Mouse (Mus musculus) hindbrain, postnatal 0 days (tissue): Measurements from ENCODE around the gene Aggf1. TPM values are rescaled to one million over a fixed set of nuclear protein-coding genes. Genes with fewer than 3 reads are reported as not detected.

Experiments used
- ATAC-seq: fragments of 200-750 bp; cut with Nextera tagmentation; 2 replicates; pipeline ENCODE4 v1.8.0; 2017; ENCODE audit warnings: mild to moderate bottlenecking, moderate TSS enrichment, moderate library complexity
- DNase-seq: peaks from one replicate; pipeline ENCODE4 v3.0.0-alpha.2; 2015; ENCODE audit warnings: low spot score
- H3K27ac ChIP-seq: fragments of 300-500 bp; sonication (generic); 2 replicates; pipeline ENCODE4 v1.5.1; 2014; ENCODE audit warnings: mild to moderate bottlenecking
- H3K27me3 ChIP-seq: fragments of 300-500 bp; sonication (generic); 2 replicates; pipeline ENCODE4 v1.6.1; 2014; ENCODE audit warnings: low read length, mixed read lengths; ENCODE audit not compliant: insufficient read depth
- H3K36me3 ChIP-seq: fragments of 300-500 bp; sonication (generic); 2 replicates; pipeline ENCODE4 v1.6.1; 2014; ENCODE audit warnings: low read length, mixed read lengths; ENCODE audit not compliant: insufficient read depth
- H3K4me1 ChIP-seq: fragments of 300-500 bp; sonication (generic); 2 replicates; pipeline ENCODE4 v1.6.1; 2014; ENCODE audit warnings: antibody characterized with exemption, low read length, mixed read lengths; ENCODE audit not compliant: insufficient read depth
- H3K4me2 ChIP-seq: fragments of 300-500 bp; sonication (generic); 2 replicates; pipeline ENCODE4 v1.6.1; 2014; ENCODE audit warnings: low read depth, mild to moderate bottlenecking, low read length, moderate library complexity, mixed read lengths
- H3K4me3 ChIP-seq: fragments of 300-500 bp; sonication (generic); 2 replicates; pipeline ENCODE4 v1.5.1; 2014; ENCODE audit warnings: low read length
- H3K9ac ChIP-seq: fragments of 300-500 bp; sonication (generic); replicated peaks from 2 replicates; pipeline ENCODE4 v1.6.1; 2014; ENCODE audit warnings: mild to moderate bottlenecking, low read length, moderate library complexity, mixed read lengths
- H3K9me3 ChIP-seq: fragments of 300-500 bp; sonication (generic); 2 replicates; pipeline ENCODE4 v1.6.1; 2016; ENCODE audit warnings: low read length, mixed read lengths
- CTCF ChIP-seq: IDR thresholded peaks from 2 replicates; pipeline ENCODE4 v1.5.1; 2016; ENCODE audit warnings: antibody characterized with exemption, control low read depth, low read depth
- WGBS: fragments of 180-500 bp; shearing (Covaris S2); extraction: QIAGEN DNeasy Blood & Tissue Kit; methylation state at CpG from one replicate; pipeline ENCODE4 v1.1.7; 2014; 5-methylcytosine and 5-hydroxymethylcytosine counted together
- polyA plus RNA-seq: library from polyadenylated mRNA; unstranded; fragments of >200 nt; fragmentation: Nextera tagmentation; extraction: Ambion mirVana; gene quantifications from 2 replicates; pipeline ENCODE4 v1.2.1, GENCODE M21; 2015
- total RNA-seq: library from RNA; depleted of rRNA; stranded (reverse); fragments of >200 nt; gene quantifications from 2 replicates; pipeline ENCODE4 v1.2.3, GENCODE M21; 2014

Aggf1 gene
- total and polyA plus RNA-seq, 2 experiments from 2014 or later: 23.7 to 29.1 TPM

DNA sequence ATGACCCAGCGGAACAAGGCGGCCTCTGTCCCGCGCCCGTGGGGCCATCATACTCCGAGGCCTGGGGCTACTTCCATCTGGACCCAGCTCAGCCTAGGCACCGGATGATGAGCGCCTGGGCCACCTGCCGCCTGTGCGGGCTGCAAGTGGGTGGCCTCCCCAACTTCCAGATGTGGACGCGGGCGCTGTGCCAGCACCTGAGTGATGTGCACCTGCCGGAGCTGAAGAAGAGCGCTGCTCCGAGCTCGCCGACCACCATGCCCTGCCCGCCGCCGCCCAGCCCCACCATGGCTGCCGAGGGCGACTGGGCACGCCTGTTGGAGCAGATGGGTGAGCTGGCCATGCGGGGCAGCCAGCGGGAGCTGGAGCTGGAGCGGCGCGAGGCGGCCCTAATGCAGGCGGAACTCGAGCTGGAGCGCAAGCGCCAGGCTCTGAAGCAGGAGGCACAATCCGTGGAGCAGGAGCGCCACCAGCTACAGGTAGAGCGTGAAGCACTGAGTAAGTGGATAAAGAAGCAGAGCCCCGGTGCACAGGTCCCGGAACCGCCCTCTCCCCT lies 39.0 kb downstream of the Aggf1 start:
- 0 out of 2 replicates have a peak overlapping the region, but pooled peaks have one; percentile 9 for H3K9ac ChIP-seq
- no peaks in the 10 kb centered on the region for H3K27me3 ChIP-seq
- peaks cover 23% of the 10 kb centered on the region for H3K36me3 ChIP-seq
- peak; percentile 12; the same call in 1 of the 2 replicates for TF ChIP-seq CTCF
- H3K9me3 ChIP-seq: no peaks in the 10 kb centered on the region
- no peaks in the 10 kb centered on the region for H3K4me1 ChIP-seq
- ATAC-seq: peak; percentile 62
- WGBS: 65% methylated on average over 39 of the region's 40 CpGs
- DNase-seq: peak; percentile 44
- H3K27ac ChIP-seq: 0 out of 2 replicates have a peak overlapping the region, but pooled peaks have one; percentile 41
- peak overlapping the region; percentile 18 for H3K4me3 ChIP-seq
- H3K4me2 ChIP-seq: peak overlapping the region; percentile 34

DNA sequence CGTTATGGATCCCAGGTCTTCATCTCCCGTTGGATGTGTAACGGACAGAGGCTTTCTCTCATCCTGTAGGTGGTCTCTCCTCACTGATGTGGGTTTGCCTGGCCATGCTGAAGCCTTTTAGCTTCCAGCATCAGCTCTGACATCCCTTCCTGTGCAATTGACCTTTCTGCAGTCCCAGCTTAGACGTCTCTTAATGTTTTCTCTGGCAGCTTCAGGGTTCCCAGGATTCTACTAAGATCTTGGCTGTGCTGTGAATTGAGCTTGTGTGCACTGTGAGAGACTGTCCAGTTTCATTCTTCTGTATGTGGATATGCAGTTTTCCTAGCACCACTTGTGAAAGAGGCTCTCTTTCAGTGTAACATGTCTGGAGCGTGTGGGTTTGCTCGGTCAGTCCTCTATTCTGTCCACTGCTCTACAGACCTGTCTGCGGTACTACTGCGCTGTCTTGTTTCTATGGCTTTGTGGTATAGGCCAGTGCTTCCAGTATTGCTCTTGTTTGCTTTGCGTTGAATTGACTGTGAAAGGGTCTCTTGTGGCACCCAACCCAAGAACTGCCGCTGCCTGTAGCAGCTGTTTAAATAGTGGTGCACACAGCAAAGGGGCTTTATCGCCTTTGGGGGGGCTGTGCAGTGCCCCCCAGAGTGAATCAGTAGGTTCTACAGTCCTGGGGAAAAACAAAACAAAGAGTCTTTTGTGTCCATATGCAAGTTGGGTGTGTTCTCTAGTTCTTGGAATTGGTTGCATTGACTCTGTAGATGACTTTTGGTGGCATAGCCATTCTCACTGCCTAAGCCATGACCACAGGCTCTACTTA lies 42.9 kb downstream of the Aggf1 start:
- Histone ChIP-seq H3K9me3 (no peaks in the 10 kb centered on the region), H3K4me3 (no peak overlapping the region), H3K27ac (peak overlapping the region; percentile 45; the same call in 1 of the 2 replicates), H3K27me3 (no peaks in the 10 kb centered on the region), H3K9ac (no peak overlapping the region), H3K4me1 (peaks cover 11% of the 10 kb centered on the region; the same call in 1 of the 2 replicates), H3K36me3 (peaks cover 7% of the 10 kb centered on the region; the same call in 1 of the 2 replicates), H3K4me2 (no peak overlapping the region)
- peak; percentile 12 for DNase-seq
- 77% methylated on average over 11 of the region's 11 CpGs for WGBS
- no peak for ATAC-seq
- no peak for TF ChIP-seq CTCF

DNA sequence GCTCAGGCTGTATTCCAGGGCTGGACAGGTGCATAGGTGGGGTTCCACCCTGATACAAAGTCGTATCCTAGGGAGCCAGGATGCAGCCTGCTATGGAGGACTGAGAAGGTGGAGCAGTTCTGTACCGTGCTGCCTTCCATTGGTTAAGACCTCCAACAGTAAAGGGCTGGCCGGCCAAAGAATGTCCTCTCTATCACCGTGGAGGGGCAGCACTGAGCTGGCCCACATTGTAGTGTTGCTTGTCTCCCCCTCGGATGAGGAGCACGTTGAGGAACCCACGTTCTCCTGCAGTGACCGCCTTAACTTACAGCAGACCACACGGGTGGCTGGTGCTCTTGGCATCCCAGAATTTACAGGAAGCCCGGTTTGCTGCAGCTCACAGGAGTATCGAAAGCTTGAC lies 44.6 kb downstream of the Aggf1 start:
- no peak overlapping the region for H3K4me2 ChIP-seq
- 52% methylated on average over 11 of the region's 11 CpGs for WGBS
- no peaks in the 10 kb centered on the region for H3K27me3 ChIP-seq
- H3K9ac ChIP-seq: no peak overlapping the region
- ATAC-seq (no peak), DNase-seq (no peak)
- H3K4me1 ChIP-seq: peaks cover 14% of the 10 kb centered on the region; the same call in 1 of the 2 replicates
- no peak overlapping the region for H3K4me3 ChIP-seq
- no peaks in the 10 kb centered on the region for H3K9me3 ChIP-seq
- no peak overlapping the region for H3K27ac ChIP-seq
- H3K36me3 ChIP-seq: no peaks in the 10 kb centered on the region
- peak; percentile 43 for TF ChIP-seq CTCF

DNA sequence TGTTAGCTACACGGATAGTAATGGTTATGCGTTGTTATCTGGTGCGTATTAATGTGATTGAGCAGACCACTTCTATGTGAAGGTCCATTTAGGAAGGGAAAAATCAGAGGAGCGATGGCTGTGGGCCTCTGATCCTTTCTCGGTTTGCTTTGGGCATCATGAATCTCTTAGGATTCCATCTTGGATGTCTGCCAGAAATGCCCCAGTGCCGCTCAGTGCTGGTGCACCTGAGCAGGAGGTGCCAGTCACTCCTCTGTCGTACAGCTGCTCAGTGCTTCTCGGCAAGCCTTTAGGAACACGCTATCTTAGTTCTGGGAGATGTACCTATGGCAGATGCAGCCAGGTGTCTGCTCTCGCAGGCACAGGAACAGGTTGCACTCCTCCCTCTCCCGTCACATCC lies 46.4 kb downstream of the Aggf1 start:
- H3K27me3 ChIP-seq: no peaks in the 10 kb centered on the region
- no peak overlapping the region for H3K27ac ChIP-seq

DNA sequence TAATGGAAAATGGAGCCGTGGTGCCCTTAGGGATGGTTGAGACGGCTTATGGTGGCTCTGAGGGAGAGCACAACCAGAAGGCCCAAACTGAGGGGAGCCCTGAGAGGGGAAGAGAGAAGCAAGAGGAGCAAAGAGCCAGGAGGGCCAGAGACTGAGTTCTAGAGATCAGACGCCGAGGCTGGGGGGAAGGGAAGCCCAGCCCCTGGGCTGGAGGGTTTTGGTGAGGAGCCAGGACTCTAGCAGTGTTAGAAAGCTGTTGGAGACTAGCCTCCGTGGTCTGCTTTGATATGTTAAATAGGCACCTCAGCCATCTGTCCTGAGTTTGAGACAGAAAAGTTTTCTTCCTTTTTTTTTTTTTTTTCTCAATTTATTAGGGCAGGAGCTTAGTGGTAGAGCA lies 47.8 kb downstream of the Aggf1 start:
- WGBS: 3% methylated on average over 5 of the region's 5 CpGs
- Histone ChIP-seq H3K36me3 (no peaks in the 10 kb centered on the region), H3K9ac (peak overlapping the region; percentile 58), H3K9me3 (no peaks in the 10 kb centered on the region), H3K4me2 (peak overlapping the region; percentile 95), H3K4me3 (peak overlapping the region; percentile 98), H3K27me3 (no peaks in the 10 kb centered on the region), H3K4me1 (peaks cover 14% of the 10 kb centered on the region; the same call in 1 of the 2 replicates), H3K27ac (peak overlapping the region; percentile 99)
- ATAC-seq: no peak
- no peak for TF ChIP-seq CTCF
- DNase-seq: peak; percentile 81

More for the DNA sequence above, 46.4 kb downstream of the Aggf1 start:
- no peaks in the 10 kb centered on the region for H3K9me3 ChIP-seq
- H3K4me2 ChIP-seq: no peak overlapping the region
- WGBS: 61% methylated on average over 11 of the region's 11 CpGs
- TF ChIP-seq CTCF: no peak
- ATAC-seq (no peak), DNase-seq (no peak)
- no peaks in the 10 kb centered on the region for H3K36me3 ChIP-seq
- no peak overlapping the region for H3K9ac ChIP-seq
- no peak overlapping the region for H3K4me3 ChIP-seq
- peaks cover 14% of the 10 kb centered on the region; the same call in 1 of the 2 replicates for H3K4me1 ChIP-seq

DNA sequence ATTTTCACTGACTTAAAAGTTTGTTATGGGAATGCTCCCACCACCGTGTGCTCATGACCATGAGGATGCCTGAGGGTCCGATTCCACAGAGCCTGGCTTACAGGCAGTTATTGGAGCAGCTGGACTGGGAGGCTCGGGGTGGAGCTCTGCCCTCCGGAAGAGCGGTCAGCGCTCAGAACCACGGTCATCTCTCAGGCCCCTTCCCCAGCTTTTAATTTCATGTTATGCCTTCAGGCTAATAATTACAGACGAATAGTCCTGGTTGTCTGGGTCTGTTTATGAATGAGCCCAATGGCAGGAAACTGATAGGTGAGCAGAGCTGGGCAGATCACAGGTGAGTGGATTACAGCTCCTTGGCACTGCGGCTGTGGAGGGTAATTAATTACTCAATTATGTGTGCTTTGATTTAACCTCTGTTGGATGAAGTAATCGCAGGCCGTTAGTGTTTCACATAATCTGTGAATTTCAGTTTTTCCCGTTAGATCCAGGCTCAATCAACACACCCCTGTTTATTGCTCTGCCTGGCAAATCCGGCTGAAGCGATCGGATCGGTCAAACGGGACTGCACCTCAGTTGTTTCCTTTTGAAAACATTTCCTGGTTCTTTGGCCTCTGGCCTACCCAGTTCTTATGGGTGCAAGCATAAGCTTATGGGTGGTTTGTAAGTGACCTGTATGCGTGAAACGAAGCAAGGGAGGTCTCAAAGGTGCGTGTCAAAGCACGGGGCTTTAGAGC lies 48.4 kb downstream of the Aggf1 start:
- H3K4me1 ChIP-seq: peaks cover 14% of the 10 kb centered on the region; the same call in 1 of the 2 replicates
- H3K4me2 ChIP-seq: peak overlapping the region; percentile 95
- DNase-seq: peak; percentile 51
- no peaks in the 10 kb centered on the region for H3K36me3 ChIP-seq
- 6% methylated on average over 21 of the region's 21 CpGs for WGBS
- H3K27ac ChIP-seq: peak overlapping the region; percentile 99
- H3K27me3 ChIP-seq: no peaks in the 10 kb centered on the region
- no peaks in the 10 kb centered on the region for H3K9me3 ChIP-seq
- H3K9ac ChIP-seq: peak overlapping the region; percentile 58
- TF ChIP-seq CTCF: no peak
- ATAC-seq: 0 out of 2 replicates have a peak, but pooled peaks have one; percentile 13
- peak overlapping the region; percentile 98 for H3K4me3 ChIP-seq
